Comparison of ENCODE assay signal across 9 mouse cellular contexts in genomic region chr8:11084051-11084533, GRCm38 (mm10).
DNase-seq lines count a peak whose midpoint lies in the region; ATAC-seq and TF ChIP-seq lines count a peak whose summit lies in the region.
"Had no signal": no experiment of that assay in that cellular context is flagged by ENCODE, and none has a peak within 500 bp of the region (broad histone marks: within the 10 kb centered on the region; RNA-seq: fewer than 3 reads in every experiment).

No protein-coding gene starts in this region.

- TF ChIP-seq EP300 in liver, embryonic 14.5 days (IDR thresholded peaks at IDR 0.05; ENCODE audit: low read depth), result peak; percentile 73

- no peak for TF ChIP-seq CTCF in liver, embryonic 14.5 days (IDR thresholded peaks at IDR 0.05; ENCODE audit: low read depth)
- no peak for TF ChIP-seq CTCF in layer of hippocampus, adult 2 months (conservative IDR thresholded peaks at IDR 0.05)
- TF ChIP-seq CTCF in midbrain, postnatal 0 days (IDR thresholded peaks at IDR 0.05), result no peak

- 24% methylated on average over 2 of the region's 2 CpGs for WGBS in liver, embryonic 14.5 days (ENCODE audit: insufficient replicate concordance)
- WGBS in midbrain, embryonic 14.5 days, result 87% methylated on average over 2 of the region's 2 CpGs
- 79% methylated on average over 2 of the region's 2 CpGs for WGBS in midbrain, postnatal 0 days

- peaks cover 2 to 37% of the 10 kb centered on the region in 2 experiments for H3K4me1 ChIP-seq in liver, embryonic 14.5 days (replicated peaks; ENCODE audit: control insufficient read depth in 2 of 2, insufficient read depth in 2 of 2, low read length in 1 of 2)
- H3K4me1 ChIP-seq in midbrain, embryonic 14.5 days (ENCODE audit: control insufficient read depth, insufficient read depth, low read length), result no peaks in the 10 kb centered on the region; the same call in 1 of the 2 replicates
- no peaks in the 10 kb centered on the region for H3K4me1 ChIP-seq in midbrain, postnatal 0 days (ENCODE audit: insufficient read depth, low read length)

- no peaks in the 10 kb centered on the region for H3K36me3 ChIP-seq in liver, embryonic 14.5 days (replicated peaks; ENCODE audit: control insufficient read depth, insufficient read depth, low read depth)
- no peaks in the 10 kb centered on the region for H3K36me3 ChIP-seq in midbrain, embryonic 14.5 days (ENCODE audit: control insufficient read depth, insufficient read depth, low read length)
- no peaks in the 10 kb centered on the region for H3K36me3 ChIP-seq in midbrain, postnatal 0 days (ENCODE audit: insufficient read depth, low read length)

- no peak overlapping the region for H3K4me2 ChIP-seq in liver, embryonic 14.5 days (ENCODE audit: low read depth)
- no peak overlapping the region for H3K4me2 ChIP-seq in midbrain, embryonic 14.5 days (ENCODE audit: low read length)
- H3K4me2 ChIP-seq in midbrain, postnatal 0 days (ENCODE audit: low read depth, low read length, poor library complexity, severe bottlenecking), result no peak overlapping the region

- DNase-seq in adrenal gland, postnatal 10 days, result peak; percentile 45
- no peak for DNase-seq in adrenal gland, adult 18-20 months (ENCODE audit: low spot score in 2 of 2)
- DNase-seq in 3T3-L1 (ENCODE audit: low read depth, low spot score), result peak; percentile 64
- peak; percentile 35 to 63 for DNase-seq in gastrocnemius, postnatal 36 days
- DNase-seq in liver, embryonic 14.5 days (ENCODE audit: low read depth in 3 of 3, low spot score in 3 of 3), result peak in 1 of 3 experiments; percentile 32
- no peak for DNase-seq in midbrain, embryonic 14.5 days
- DNase-seq in layer of hippocampus, adult 2 months (ENCODE audit: low spot score in 2 of 2), result no peak
- no peak for DNase-seq in midbrain, postnatal 0 days (ENCODE audit: low spot score)

- ATAC-seq in liver, embryonic 14.5 days (ENCODE audit: insufficient read depth), result peak; percentile 83
- no peak for ATAC-seq in midbrain, embryonic 14.5 days (ENCODE audit: low FRiP score, low TSS enrichment)
- no peak for ATAC-seq in midbrain, postnatal 0 days (ENCODE audit: low FRiP score)

- H3K27ac ChIP-seq in liver, embryonic 14.5 days, result no peak overlapping the region
- no peak overlapping the region for H3K27ac ChIP-seq in midbrain, embryonic 14.5 days (replicated peaks; ENCODE audit: low read depth, low read length)
- H3K27ac ChIP-seq in layer of hippocampus, adult 2 months, result no peak overlapping the region
- no peak overlapping the region for H3K27ac ChIP-seq in midbrain, postnatal 0 days (ENCODE audit: low read depth, low read length)

- H3K27me3 ChIP-seq in liver, embryonic 14.5 days (ENCODE audit: control insufficient read depth, insufficient read depth, low read length), result no peaks in the 10 kb centered on the region
- H3K27me3 ChIP-seq in midbrain, embryonic 14.5 days (ENCODE audit: control insufficient read depth, insufficient read depth, low read length), result no peaks in the 10 kb centered on the region
- H3K27me3 ChIP-seq in midbrain, postnatal 0 days (ENCODE audit: insufficient read depth, low read length), result no peaks in the 10 kb centered on the region

- H3K4me3 ChIP-seq in liver, embryonic 14.5 days (ENCODE audit: insufficient read depth in 1 of 2, low read depth in 2 of 2, low read length in 2 of 2), result no peak overlapping the region
- H3K4me3 ChIP-seq in midbrain, embryonic 14.5 days (replicated peaks; ENCODE audit: low read depth, low read length), result no peak overlapping the region
- no peak overlapping the region for H3K4me3 ChIP-seq in layer of hippocampus, adult 2 months
- H3K4me3 ChIP-seq in midbrain, postnatal 0 days (ENCODE audit: low read depth, low read length), result no peak overlapping the region
- H3K4me3 ChIP-seq: myocyte had no signal

- intact Hi-C loops in gastrocnemius, postnatal 36 days (cut with DNase I), result no loop called here

- H3K9me3 ChIP-seq in liver, embryonic 14.5 days (ENCODE audit: control insufficient read depth, low read length), result no peaks in the 10 kb centered on the region
- no peaks in the 10 kb centered on the region for H3K9me3 ChIP-seq in midbrain, embryonic 14.5 days (ENCODE audit: control insufficient read depth, low read length)
- H3K9me3 ChIP-seq in midbrain, postnatal 0 days (ENCODE audit: low read length), result no peaks in the 10 kb centered on the region

- no peak overlapping the region for H3K9ac ChIP-seq in liver, embryonic 14.5 days (replicated peaks)
- no peak overlapping the region for H3K9ac ChIP-seq in midbrain, embryonic 14.5 days (replicated peaks; ENCODE audit: low read length)
- H3K9ac ChIP-seq in midbrain, postnatal 0 days (replicated peaks; ENCODE audit: low read length, poor library complexity, severe bottlenecking), result no peak overlapping the region

Comparison
In these comparisons a context has a peak if more than half of its experiments do, and no peak if none do; other contexts are left out.
1. DNase-seq: peak in adrenal gland, postnatal 10 days (single experiment), 3T3-L1 (single experiment) and gastrocnemius, postnatal 36 days (2 of 2); none in adrenal gland, adult 18-20 months (0 of 2), midbrain, embryonic 14.5 days (single experiment), layer of hippocampus, adult 2 months (0 of 2) and midbrain, postnatal 0 days (single experiment).